Mouse (Mus musculus) frontal cortex, postnatal 25 days (tissue): ENCODE measurements around the gene Rasgrp4.

ENCODE experiments used
- DNase-seq, 2 experiments: peaks; one replicate each; pipeline ENCODE4 v3.0.0; 2022; ENCODE audit warnings: low spot score in 2 of 2

The Rasgrp4 gene

GRCm38 (mm10) chr7:29146625-29147367 is 12.1 kb downstream of the Rasgrp4 start:
- DNase-seq = no peak

GRCm38 (mm10) chr7:29148771-29149170 is 14.1 kb downstream of the Rasgrp4 start:
- DNase-seq = no peak

- no peak for DNase-seq
Observed at GRCm38 (mm10) chr7:29151486-29151885, 16.8 kb downstream of the Rasgrp4 start.

- no peak for DNase-seq
Observed at GRCm38 (mm10) chr7:29154018-29154720, 19.5 kb downstream of the Rasgrp4 start.

GRCm38 (mm10) chr7:29155196-29155837 is 20.7 kb downstream of the Rasgrp4 start:
- DNase-seq = peak; percentile 67 to 85

- DNase-seq = peak; percentile 67 to 71
Observed at GRCm38 (mm10) chr7:29155838-29156782, 21.5 kb downstream of the Rasgrp4 start, which contains the start of gene Fam98c. TSS of gene Fam98c (minus strand) at chr7:29156234.

- DNase-seq = no peak
Observed at GRCm38 (mm10) chr7:29158264-29158663, 23.6 kb downstream of the Rasgrp4 start.

- DNase-seq = no peak
Observed at GRCm38 (mm10) chr7:29162294-29162693, 27.6 kb downstream of the Rasgrp4 start.

GRCm38 (mm10) chr7:29162750-29163525 is 28.3 kb downstream of the Rasgrp4 start:
- DNase-seq = no peak

GRCm38 (mm10) chr7:29167656-29168055 is 33.0 kb downstream of the Rasgrp4 start:
- DNase-seq = no peak

- no peak for DNase-seq
Observed at GRCm38 (mm10) chr7:29168121-29168695, 33.6 kb downstream of the Rasgrp4 start.

GRCm38 (mm10) chr7:29168791-29169230 is 34.2 kb downstream of the Rasgrp4 start:
- no peak for DNase-seq

GRCm38 (mm10) chr7:29169231-29170065 is 34.8 kb downstream of the Rasgrp4 start:
- peak; percentile 62 to 76 for DNase-seq

GRCm38 (mm10) chr7:29170066-29170754 is 35.6 kb downstream of the Rasgrp4 start, which contains the start of the genes Ggn and Spred3:
TSS of gene Ggn (plus strand) at chr7:29170210.
TSS of gene Spred3 (minus strand) at chr7:29170411.
- DNase-seq = peak in 1 of 2 experiments; percentile 27

- DNase-seq = no peak
Observed at GRCm38 (mm10) chr7:29170755-29171561, 36.3 kb downstream of the Rasgrp4 start.

- no peak for DNase-seq
Observed at GRCm38 (mm10) chr7:29171562-29172097, 37.0 kb downstream of the Rasgrp4 start.

- no peak for DNase-seq
Observed at GRCm38 (mm10) chr7:29172390-29173016, 37.9 kb downstream of the Rasgrp4 start.
